Mouse (Mus musculus) kidney, postnatal 25 days (tissue): ENCODE data around the gene Bcan.

Source experiments
- DNase-seq, 2 experiments: peaks; one replicate each; pipeline ENCODE4 v3.0.0; 2021; ENCODE audit warnings: mixed read lengths in 2 of 2

The Bcan gene

GRCm38 (mm10) chr3:87943586-87943985 lies 56.4 kb downstream of the Bcan start:
- DNase-seq, result no peak

- no peak for DNase-seq
Observed at GRCm38 (mm10) chr3:87942471-87942870, 57.6 kb downstream of the Bcan start.

GRCm38 (mm10) chr3:87940611-87941010 lies 59.4 kb downstream of the Bcan start:
- DNase-seq, result no peak
